Mouse (Mus musculus) spleen, adult 2 months (tissue): ENCODE measurements at regions not wholly inside any gene's neighbourhood (a gene's known extent, or its start where the extent isn't known, plus 50 kb on each side); places are given as distances from the start of the nearest gene placed in this dataset.

Source experiments
- DNase-seq, 2 experiments: peaks; one replicate each; pipeline versions ENCODE4 v3.0.0 to v3.0.0-alpha.2; 2012 to 2021; ENCODE audit warnings: low spot score in 2 of 2, low read depth in 1 of 2
- H3K27ac ChIP-seq: fragments of 200-500 bp; 2 replicates; pipeline ENCODE4 v1.5.1; 2012; ENCODE audit warnings: low read length, inconsistent platforms; ENCODE audit not compliant: insufficient read depth
- H3K27me3 ChIP-seq: fragments of 200-500 bp; 2 replicates; pipeline ENCODE4 v1.6.1; 2012; ENCODE audit warnings: mild to moderate bottlenecking, moderate library complexity, low read length, inconsistent platforms; ENCODE audit not compliant: control insufficient read depth, insufficient read depth
- H3K36me3 ChIP-seq: fragments of 200-500 bp; 2 replicates; pipeline ENCODE4 v1.6.1; 2012; ENCODE audit warnings: mild to moderate bottlenecking, low read length, inconsistent platforms; ENCODE audit not compliant: control insufficient read depth, insufficient read depth
- H3K4me1 ChIP-seq: fragments of 200-500 bp; 2 replicates; pipeline ENCODE4 v1.6.1; 2011; ENCODE audit warnings: inconsistent platforms; ENCODE audit not compliant: control insufficient read depth, insufficient read depth, insufficient read length
- H3K4me3 ChIP-seq: fragments of 200-500 bp; 2 replicates; pipeline ENCODE4 v1.5.1; 2011; ENCODE audit warnings: mild to moderate bottlenecking, inconsistent platforms; ENCODE audit not compliant: insufficient read depth, insufficient read length; ENCODE audit errors: extremely low read depth
- CTCF ChIP-seq: fragments of 200-500 bp; IDR thresholded peaks from 2 replicates; pipeline ENCODE4 v1.5.1; 2011; ENCODE audit warnings: mild to moderate bottlenecking, inconsistent platforms; ENCODE audit not compliant: insufficient read depth, insufficient read length, insufficient replicate concordance; ENCODE audit errors: extremely low read depth
- POLR2A ChIP-seq: fragments of 200-500 bp; IDR thresholded peaks from 2 replicates; pipeline ENCODE4 v1.6.1; 2011; ENCODE audit warnings: low read depth, low read length, inconsistent platforms
- WGBS: fragments of 180-500 bp; shearing (Covaris S2); methylation state at CpG from one replicate; pipeline ENCODE4 v1.1.7; 2018; 5-methylcytosine and 5-hydroxymethylcytosine counted together

GRCm38 (mm10) chr11:24693926-24694325 lies 616.1 kb downstream of the Bcl11a start:
- DNase-seq: no peak
- no peak for TF ChIP-seq POLR2A
- TF ChIP-seq CTCF: no peak
- WGBS: 85% methylated on average over 6 of the region's 6 CpGs
- Histone ChIP-seq H3K4me1 (no peaks in the 10 kb centered on the region), H3K36me3 (no peaks in the 10 kb centered on the region), H3K27me3 (no peaks in the 10 kb centered on the region), H3K27ac (no peak overlapping the region), H3K4me3 (no peak overlapping the region)

DNA sequence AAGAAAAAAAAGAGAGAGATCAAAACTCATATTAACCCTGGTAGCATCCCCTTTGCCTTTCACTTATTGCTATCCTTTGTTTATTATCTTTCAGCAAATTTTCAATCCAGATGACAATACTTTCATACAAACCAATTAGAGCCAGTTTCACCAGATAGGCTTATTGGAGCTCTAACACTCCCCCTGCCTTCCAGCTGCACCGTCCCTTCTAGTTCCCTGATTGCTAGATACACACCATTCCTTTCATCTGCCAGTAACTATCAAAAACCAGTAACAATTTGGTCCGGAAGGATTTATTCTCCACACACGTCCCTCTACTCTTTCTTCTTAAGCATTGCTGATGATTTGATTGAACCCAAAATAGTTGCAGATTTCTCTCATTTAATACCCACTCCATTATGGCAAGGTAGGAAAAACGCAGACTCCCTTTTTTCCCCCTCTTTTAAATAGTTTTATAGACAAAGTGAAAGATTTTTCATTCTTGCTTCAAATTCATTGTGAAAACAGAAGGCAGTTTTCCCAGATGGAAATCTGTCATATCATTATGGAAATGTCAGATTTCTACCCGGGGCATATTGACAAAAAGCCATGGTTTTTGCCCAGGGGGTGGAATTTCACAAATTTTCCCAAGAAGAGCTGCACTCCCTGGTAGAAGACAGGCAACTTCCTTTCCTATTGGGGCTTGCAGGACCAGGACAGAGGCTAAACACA lies 617.3 kb downstream of the Bcl11a start:
- 78% methylated on average over 5 of the region's 5 CpGs for WGBS
- Histone ChIP-seq H3K4me1 (no peaks in the 10 kb centered on the region), H3K27me3 (no peaks in the 10 kb centered on the region), H3K27ac (no peak overlapping the region), H3K36me3 (no peaks in the 10 kb centered on the region), H3K4me3 (no peak overlapping the region; the same call in 1 of the 2 replicates)
- TF ChIP-seq POLR2A: no peak
- no peak for TF ChIP-seq CTCF
- DNase-seq: no peak

DNA sequence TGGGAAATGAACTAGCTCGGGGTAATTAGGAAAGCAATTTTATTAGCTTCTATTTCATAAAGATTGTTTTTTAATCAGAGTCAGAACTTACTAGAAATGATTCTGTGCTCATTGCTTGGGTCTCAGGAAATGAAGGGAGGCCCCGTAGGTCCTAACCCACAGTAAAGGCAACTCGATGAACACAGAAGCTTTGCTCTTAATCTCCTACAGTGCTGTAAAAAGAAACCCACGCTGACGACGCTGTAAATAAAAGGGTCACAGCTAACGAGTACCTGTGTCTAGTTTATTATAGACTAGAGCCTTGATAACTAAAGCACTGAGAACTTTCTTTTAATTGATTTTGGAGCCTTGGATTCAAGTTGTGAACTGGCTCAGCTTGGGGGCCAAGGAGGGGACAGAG lies 618.7 kb downstream of the Bcl11a start:
- WGBS: 71% methylated on average over 7 of the region's 7 CpGs
- H3K27ac ChIP-seq: no peak overlapping the region

DNA sequence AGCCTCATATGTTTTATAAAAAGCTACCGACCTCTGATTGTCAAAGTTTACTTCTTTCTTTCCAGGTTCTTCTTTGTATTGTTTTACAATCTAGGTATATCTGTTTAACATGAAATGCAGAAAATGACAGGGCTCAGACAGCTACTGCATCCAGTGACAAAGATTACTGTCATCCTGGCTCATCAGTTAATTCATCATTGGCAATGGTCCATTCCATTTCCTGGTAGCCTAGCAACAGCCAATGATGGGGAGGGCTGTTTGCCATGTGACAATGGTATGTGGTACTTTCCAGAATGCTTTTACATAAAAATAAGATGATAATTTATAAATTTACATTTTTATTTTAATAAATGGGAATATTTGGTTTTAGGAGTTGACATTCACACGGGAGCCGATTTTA lies 630.9 kb downstream of the Bcl11a start:
- Histone ChIP-seq H3K4me1 (no peaks in the 10 kb centered on the region), H3K36me3 (no peaks in the 10 kb centered on the region), H3K27ac (no peak overlapping the region), H3K4me3 (no peak overlapping the region), H3K27me3 (no peaks in the 10 kb centered on the region)
- no peak for DNase-seq
- TF ChIP-seq CTCF (no peak), POLR2A (no peak)
- WGBS: 89% methylated on average over 3 of the region's 3 CpGs

More for the DNA sequence above, 618.7 kb downstream of the Bcl11a start:
- H3K4me3 ChIP-seq: no peak overlapping the region
- no peaks in the 10 kb centered on the region for H3K36me3 ChIP-seq
- no peak for DNase-seq
- no peaks in the 10 kb centered on the region for H3K27me3 ChIP-seq
- no peaks in the 10 kb centered on the region for H3K4me1 ChIP-seq
- TF ChIP-seq POLR2A (no peak), CTCF (no peak)

- no peaks in the 10 kb centered on the region for H3K4me1 ChIP-seq
- no peak overlapping the region for H3K27ac ChIP-seq
- no peak for DNase-seq
- H3K27me3 ChIP-seq: no peaks in the 10 kb centered on the region
- H3K4me3 ChIP-seq: no peak overlapping the region
- TF ChIP-seq CTCF (no peak), POLR2A (no peak)
- WGBS: 86% methylated on average over 12 of the region's 12 CpGs
- no peaks in the 10 kb centered on the region for H3K36me3 ChIP-seq
Observed at GRCm38 (mm10) chr11:24716539-24717287, 638.9 kb downstream of the Bcl11a start.

- Histone ChIP-seq H3K36me3 (no peaks in the 10 kb centered on the region), H3K4me1 (no peaks in the 10 kb centered on the region), H3K27ac (no peak overlapping the region), H3K27me3 (no peaks in the 10 kb centered on the region), H3K4me3 (no peak overlapping the region)
- TF ChIP-seq POLR2A: no peak
- no peak for TF ChIP-seq CTCF
- DNase-seq: no peak
- WGBS: 42% methylated on average over 5 of the region's 5 CpGs
Observed at GRCm38 (mm10) chr11:24724259-24724937, 646.5 kb downstream of the Bcl11a start.

DNA sequence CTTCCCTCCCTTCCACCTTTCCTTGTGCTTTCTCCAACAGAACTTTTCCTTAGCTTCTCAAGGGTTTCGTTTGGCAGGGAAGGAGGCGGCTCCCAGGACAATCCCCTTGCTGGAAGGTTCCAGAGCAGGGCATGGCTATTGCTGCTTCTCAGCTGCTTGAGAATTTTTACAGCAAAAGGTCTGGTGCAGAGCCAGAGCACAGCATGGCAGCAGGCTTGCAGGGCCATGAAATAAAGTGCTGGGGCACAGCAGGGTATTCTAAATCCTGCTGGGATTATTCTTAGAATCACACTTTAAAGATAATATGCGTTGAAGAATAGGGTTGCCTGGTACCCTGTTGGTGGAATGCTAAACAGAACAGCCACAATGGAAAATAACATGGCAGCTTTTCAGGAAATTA lies 648.5 kb downstream of the Bcl11a start:
- H3K4me1 ChIP-seq: no peaks in the 10 kb centered on the region
- DNase-seq: no peak
- H3K4me3 ChIP-seq: no peak overlapping the region
- no peak for TF ChIP-seq POLR2A
- TF ChIP-seq CTCF: no peak
- H3K36me3 ChIP-seq: no peaks in the 10 kb centered on the region
- 86% methylated on average over 3 of the region's 3 CpGs for WGBS
- H3K27ac ChIP-seq: no peak overlapping the region
- H3K27me3 ChIP-seq: no peaks in the 10 kb centered on the region
